Mouse (Mus musculus): Measurements from ENCODE around the gene Pdhx. TPM values are rescaled to one million over a fixed set of nuclear protein-coding genes. Genes with fewer than 3 reads are reported as not detected.
A peak's percentile ranks its signal among the peaks of the same experiment; 100 is the strongest.

The Pdhx gene
- 39.9 and 41.0 TPM in 2 replicates for polyA plus RNA-seq (2016; fragmentation: Nextera tagmentation; extraction: Ambion mirVana)

GRCm38 (mm10) chr2:103073219-103073982 lies at the start of gene Pdhx, which contains the start of gene Apip:
Pdhx (minus strand) TSS chr2:103073513.
Apip (plus strand) TSS chr2:103073675.
- Histone ChIP-seq H3K27me3 (ENCODE audit: low read depth, poor library complexity, severe bottlenecking) (no peaks in the 10 kb centered on the region), H3K9me3 (replicated peaks) (no peaks in the 10 kb centered on the region), H3K27ac (peak within 1 kb of the TSS; percentile 91), H3K36me3 (no peaks in the 10 kb centered on the region), H3K4me3 (peak within 1 kb of the TSS; percentile 87), H3K4me1 (peaks cover 17% of the 10 kb centered on the region)
- under 1% methylated on average over 55 of the region's 55 CpGs for WGBS
- peak; percentile 99 for DNase-seq (ENCODE audit: low spot score)

- Histone ChIP-seq H3K4me1 (no peaks in the 10 kb centered on the region), H3K36me3 (no peaks in the 10 kb centered on the region), H3K4me3 (no peak overlapping the region), H3K27ac (no peak overlapping the region), H3K9me3 (replicated peaks) (no peaks in the 10 kb centered on the region), H3K27me3 (ENCODE audit: low read depth, poor library complexity, severe bottlenecking) (no peaks in the 10 kb centered on the region)
- no peak for DNase-seq (ENCODE audit: low spot score)
- 85% methylated on average over 7 of the region's 7 CpGs for WGBS
Measured at GRCm38 (mm10) chr2:103119197-103119854, 46.0 kb upstream of the Pdhx start.

GRCm38 (mm10) chr2:103118324-103119196 lies 45.2 kb upstream of the Pdhx start:
- no peaks in the 10 kb centered on the region for H3K36me3 ChIP-seq
- H3K4me1 ChIP-seq = no peaks in the 10 kb centered on the region
- H3K4me3 ChIP-seq = no peak overlapping the region
- no peaks in the 10 kb centered on the region for H3K27me3 ChIP-seq (ENCODE audit: low read depth, poor library complexity, severe bottlenecking)
- DNase-seq (ENCODE audit: low spot score) = no peak
- no peaks in the 10 kb centered on the region for H3K9me3 ChIP-seq (replicated peaks)
- WGBS = 81% methylated on average over 6 of the region's 6 CpGs
- H3K27ac ChIP-seq = no peak overlapping the region

DNA sequence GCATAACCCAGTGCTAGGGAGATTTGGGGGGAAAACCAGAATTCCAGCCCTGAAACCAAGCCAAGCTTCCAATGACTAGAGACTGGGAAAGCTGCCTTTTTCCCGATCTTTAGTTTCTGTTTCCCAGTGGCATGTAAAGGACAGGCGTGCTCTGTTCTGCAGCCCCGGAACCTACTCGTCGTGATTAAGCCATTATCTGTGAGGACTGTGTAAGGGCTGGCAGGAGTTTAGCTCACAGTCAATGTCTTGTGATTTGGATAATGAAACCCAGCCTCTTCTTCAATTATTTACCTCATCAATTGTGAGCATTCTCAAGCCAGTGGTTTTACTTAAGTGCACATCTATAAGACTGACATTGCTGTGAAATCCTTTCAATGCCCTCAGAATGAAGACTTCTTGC lies 43.9 kb upstream of the Pdhx start:
- H3K36me3 ChIP-seq = no peaks in the 10 kb centered on the region
- no peak overlapping the region for H3K4me3 ChIP-seq
- 84% methylated on average over 5 of the region's 5 CpGs for WGBS
- no peak overlapping the region for H3K27ac ChIP-seq
- no peaks in the 10 kb centered on the region for H3K27me3 ChIP-seq (ENCODE audit: low read depth, poor library complexity, severe bottlenecking)
- no peak for DNase-seq (ENCODE audit: low spot score)
- no peaks in the 10 kb centered on the region for H3K9me3 ChIP-seq (replicated peaks)
- H3K4me1 ChIP-seq = no peaks in the 10 kb centered on the region

DNA sequence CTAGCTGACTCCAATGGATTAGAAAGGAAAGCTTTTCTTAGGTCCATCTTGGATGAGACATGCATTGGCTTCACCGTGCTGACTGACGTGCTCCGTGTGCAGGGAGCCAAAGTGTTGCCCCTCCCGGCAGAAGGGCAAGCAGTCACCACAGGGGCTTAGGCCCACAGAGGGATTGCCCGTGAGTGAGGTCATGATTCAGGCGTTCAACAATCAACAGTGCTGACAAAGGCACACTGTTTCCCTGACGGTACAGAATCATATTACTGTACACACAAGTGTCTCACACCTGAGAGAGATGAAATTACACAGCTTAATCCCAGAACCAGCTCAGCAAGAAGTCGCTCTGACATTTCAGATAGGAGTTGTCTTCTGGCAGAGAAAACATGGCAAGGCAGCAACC lies 38.4 kb upstream of the Pdhx start:
- no peak for DNase-seq (ENCODE audit: low spot score)
- H3K27ac ChIP-seq = no peak overlapping the region
- no peaks in the 10 kb centered on the region for H3K4me1 ChIP-seq
- H3K9me3 ChIP-seq (replicated peaks) = no peaks in the 10 kb centered on the region
- no peaks in the 10 kb centered on the region for H3K36me3 ChIP-seq
- no peaks in the 10 kb centered on the region for H3K27me3 ChIP-seq (ENCODE audit: low read depth, poor library complexity, severe bottlenecking)
- no peak overlapping the region for H3K4me3 ChIP-seq
- WGBS = 82% methylated on average over 8 of the region's 8 CpGs

DNA sequence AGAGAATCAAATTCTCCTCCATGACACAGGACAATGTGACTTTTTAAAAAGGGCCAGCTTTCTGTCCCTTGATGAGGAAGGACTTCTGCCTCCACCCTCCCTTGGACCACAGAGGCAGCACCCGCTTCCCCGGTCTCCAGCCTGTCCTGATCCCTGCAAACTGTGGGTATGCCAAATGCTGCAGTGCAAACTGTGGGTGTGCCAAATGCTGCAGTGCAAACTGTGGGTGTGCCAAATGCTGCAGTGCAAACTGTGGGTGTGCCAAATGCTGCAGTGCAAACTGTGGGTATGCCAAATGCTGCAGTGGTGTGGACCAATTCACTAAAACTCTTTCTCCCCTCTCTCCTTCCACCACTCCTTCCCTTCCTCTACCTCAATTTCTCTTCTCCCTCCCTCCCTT lies 32.9 kb upstream of the Pdhx start:
- no peak for DNase-seq (ENCODE audit: low spot score)
- no peaks in the 10 kb centered on the region for H3K27me3 ChIP-seq (ENCODE audit: low read depth, poor library complexity, severe bottlenecking)
- H3K4me1 ChIP-seq = no peaks in the 10 kb centered on the region
- no peak overlapping the region for H3K4me3 ChIP-seq
- 90% methylated on average over 2 of the region's 2 CpGs for WGBS
- H3K9me3 ChIP-seq (replicated peaks) = no peaks in the 10 kb centered on the region
- H3K36me3 ChIP-seq = no peaks in the 10 kb centered on the region
- H3K27ac ChIP-seq = no peak overlapping the region

- Histone ChIP-seq H3K27ac (no peak overlapping the region), H3K4me3 (no peak overlapping the region), H3K9me3 (replicated peaks) (no peaks in the 10 kb centered on the region), H3K4me1 (no peaks in the 10 kb centered on the region), H3K36me3 (no peaks in the 10 kb centered on the region), H3K27me3 (ENCODE audit: low read depth, poor library complexity, severe bottlenecking) (no peaks in the 10 kb centered on the region)
- DNase-seq (ENCODE audit: low spot score) = no peak
- 87% methylated on average over 5 of the region's 5 CpGs for WGBS
Measured at GRCm38 (mm10) chr2:103102595-103102994, 29.3 kb upstream of the Pdhx start.

DNA sequence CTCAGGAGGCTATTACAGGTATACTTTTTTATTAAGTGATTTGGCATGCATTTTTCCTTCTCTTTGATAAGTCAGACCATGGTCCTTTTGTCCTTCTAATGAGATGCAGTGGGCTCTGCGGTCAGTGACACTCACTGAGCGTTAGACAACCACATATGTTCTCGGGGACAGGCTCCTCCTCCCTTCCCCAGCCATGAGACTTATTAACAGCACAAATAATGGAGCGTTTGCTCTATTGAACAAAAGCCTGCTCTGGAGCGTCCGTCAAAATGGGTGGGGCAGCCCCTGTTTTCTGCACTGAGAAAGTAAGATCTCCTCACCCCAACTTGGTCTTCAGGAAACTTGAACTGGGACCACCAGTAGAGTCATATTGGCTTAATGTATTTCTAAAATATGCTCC lies 16.2 kb upstream of the Pdhx start:
- H3K9me3 ChIP-seq (replicated peaks) = no peaks in the 10 kb centered on the region
- no peak for DNase-seq (ENCODE audit: low spot score)
- no peak overlapping the region for H3K4me3 ChIP-seq
- WGBS = 89% methylated on average over 6 of the region's 6 CpGs
- peaks cover 52% of the 10 kb centered on the region for H3K36me3 ChIP-seq
- no peaks in the 10 kb centered on the region for H3K4me1 ChIP-seq
- no peaks in the 10 kb centered on the region for H3K27me3 ChIP-seq (ENCODE audit: low read depth, poor library complexity, severe bottlenecking)
- no peak overlapping the region for H3K27ac ChIP-seq

GRCm38 (mm10) chr2:103088099-103088498 lies 14.8 kb upstream of the Pdhx start:
- no peaks in the 10 kb centered on the region for H3K4me1 ChIP-seq
- H3K27ac ChIP-seq = no peak overlapping the region
- WGBS = 94% methylated on average over 4 of the region's 4 CpGs
- no peaks in the 10 kb centered on the region for H3K27me3 ChIP-seq (ENCODE audit: low read depth, poor library complexity, severe bottlenecking)
- no peaks in the 10 kb centered on the region for H3K9me3 ChIP-seq (replicated peaks)
- H3K36me3 ChIP-seq = peaks cover 38% of the 10 kb centered on the region
- no peak for DNase-seq (ENCODE audit: low spot score)
- no peak overlapping the region for H3K4me3 ChIP-seq

GRCm38 (mm10) chr2:103086432-103086831 lies 13.1 kb upstream of the Pdhx start:
- H3K4me1 ChIP-seq = no peaks in the 10 kb centered on the region
- no peak for DNase-seq (ENCODE audit: low spot score)
- H3K27ac ChIP-seq = no peak overlapping the region
- WGBS = 4% methylated on average over 1 of the region's 1 CpGs
- H3K9me3 ChIP-seq (replicated peaks) = no peaks in the 10 kb centered on the region
- no peak overlapping the region for H3K4me3 ChIP-seq
- H3K27me3 ChIP-seq (ENCODE audit: low read depth, poor library complexity, severe bottlenecking) = no peaks in the 10 kb centered on the region
- H3K36me3 ChIP-seq = peaks cover 29% of the 10 kb centered on the region

DNA sequence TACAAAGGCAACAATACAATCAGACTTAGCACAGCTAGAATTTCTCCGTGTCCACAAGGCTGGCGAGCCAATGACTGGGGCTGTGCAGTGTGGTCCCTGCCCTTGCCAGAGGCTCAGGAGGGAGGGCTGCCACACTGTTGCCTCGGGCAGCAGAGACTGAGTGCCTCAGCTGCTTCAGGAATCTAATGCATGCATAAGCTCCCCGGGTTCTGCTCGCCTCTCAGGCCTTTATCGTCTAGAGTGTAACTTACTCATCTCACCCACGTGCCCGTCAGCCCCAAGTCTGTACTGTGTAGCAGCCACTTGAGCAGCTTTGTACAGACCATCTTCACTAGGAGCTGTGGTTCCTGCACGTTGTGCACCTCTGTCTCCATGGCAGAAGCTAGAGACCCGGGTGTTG lies 12.3 kb upstream of the Pdhx start:
- Histone ChIP-seq H3K4me3 (no peak overlapping the region), H3K9me3 (replicated peaks) (no peaks in the 10 kb centered on the region), H3K4me1 (no peaks in the 10 kb centered on the region), H3K36me3 (peaks cover 32% of the 10 kb centered on the region), H3K27ac (no peak overlapping the region), H3K27me3 (ENCODE audit: low read depth, poor library complexity, severe bottlenecking) (no peaks in the 10 kb centered on the region)
- WGBS = 74% methylated on average over 10 of the region's 10 CpGs
- no peak for DNase-seq (ENCODE audit: low spot score)

GRCm38 (mm10) chr2:103084451-103084850 lies 11.1 kb upstream of the Pdhx start:
- no peak overlapping the region for H3K4me3 ChIP-seq
- WGBS = 69% methylated on average over 5 of the region's 5 CpGs
- H3K36me3 ChIP-seq = peaks cover 25% of the 10 kb centered on the region
- no peak for DNase-seq (ENCODE audit: low spot score)
- no peaks in the 10 kb centered on the region for H3K4me1 ChIP-seq
- H3K27ac ChIP-seq = no peak overlapping the region
- H3K27me3 ChIP-seq (ENCODE audit: low read depth, poor library complexity, severe bottlenecking) = no peaks in the 10 kb centered on the region
- H3K9me3 ChIP-seq (replicated peaks) = no peaks in the 10 kb centered on the region

DNA sequence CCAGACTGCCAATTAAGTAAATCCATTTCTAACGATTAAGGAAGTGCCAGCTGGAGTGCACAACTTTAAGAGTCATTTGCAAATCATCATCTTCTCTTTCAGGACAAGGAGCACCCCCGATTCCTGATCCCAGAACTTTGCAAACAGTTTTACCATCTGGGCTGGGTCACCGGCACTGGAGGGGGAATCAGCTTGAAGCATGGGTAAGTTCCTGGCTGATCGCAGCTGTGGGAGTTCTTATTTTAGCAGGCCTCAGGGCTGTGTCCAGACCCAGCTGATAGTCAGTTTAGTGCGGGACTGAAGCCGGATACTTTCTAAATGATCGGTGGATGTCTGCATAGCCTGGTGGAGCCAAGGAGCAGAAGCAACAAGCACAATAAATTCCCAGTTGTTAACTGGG lies 9.5 kb upstream of the Pdhx start:
- Histone ChIP-seq H3K36me3 (peaks cover 9% of the 10 kb centered on the region), H3K27ac (no peak overlapping the region), H3K27me3 (ENCODE audit: low read depth, poor library complexity, severe bottlenecking) (no peaks in the 10 kb centered on the region), H3K4me3 (no peak overlapping the region), H3K4me1 (no peaks in the 10 kb centered on the region), H3K9me3 (replicated peaks) (no peaks in the 10 kb centered on the region)
- 72% methylated on average over 7 of the region's 7 CpGs for WGBS
- DNase-seq (ENCODE audit: low spot score) = no peak

Data from limb, embryonic 10.5 days (tissue).